Mouse (Mus musculus) megakaryocyte, embryonic 14.5 days (primary cell): Measurements from ENCODE around the gene Vkorc1l1. TPM values are rescaled to one million over a fixed set of nuclear protein-coding genes. Genes with fewer than 3 reads are reported as not detected.
A peak's percentile ranks its signal among the peaks of the same experiment; 100 is the strongest.

Source experiments
- H3K27me3 ChIP-seq: replicated peaks from 2 replicates; pipeline ENCODE3; 2012; ENCODE audit warnings: inconsistent platforms
- H3K36me3 ChIP-seq: replicated peaks from 2 replicates; pipeline ENCODE3; 2012; ENCODE audit warnings: low read length, inconsistent platforms, mixed read lengths
- H3K4me1 ChIP-seq: 2 replicates; pipeline ENCODE4 v1.6.1; 2012; ENCODE audit warnings: inconsistent platforms
- H3K4me3 ChIP-seq: replicated peaks from 2 replicates; pipeline ENCODE3; 2012; ENCODE audit warnings: moderate library complexity, mild to moderate bottlenecking, inconsistent platforms
- H3K9me3 ChIP-seq: 2 replicates; pipeline ENCODE4 v1.6.1; 2012; ENCODE audit warnings: inconsistent platforms
- FLI1 ChIP-seq: IDR thresholded peaks from 2 replicates; pipeline ENCODE4 v1.6.1; 2012; ENCODE audit warnings: low read length, inconsistent platforms, mixed read lengths
- GATA1 ChIP-seq: IDR thresholded peaks from 3 replicates; pipeline ENCODE4 v1.6.1; 2012; ENCODE audit warnings: mixed read lengths, low read length, inconsistent platforms, borderline replicate concordance
- polyA plus RNA-seq: library from polyadenylated mRNA; stranded (reverse); fragments of >175 nt; gene quantifications from 2 replicates; pipeline ENCODE4 v1.2.3, GENCODE M21; 2012; ENCODE audit warnings: low replicate concordance; ENCODE audit not compliant: insufficient read depth

Vkorc1l1 gene
- polyA plus RNA-seq, 1 experiment = 3.5 TPM

DNA sequence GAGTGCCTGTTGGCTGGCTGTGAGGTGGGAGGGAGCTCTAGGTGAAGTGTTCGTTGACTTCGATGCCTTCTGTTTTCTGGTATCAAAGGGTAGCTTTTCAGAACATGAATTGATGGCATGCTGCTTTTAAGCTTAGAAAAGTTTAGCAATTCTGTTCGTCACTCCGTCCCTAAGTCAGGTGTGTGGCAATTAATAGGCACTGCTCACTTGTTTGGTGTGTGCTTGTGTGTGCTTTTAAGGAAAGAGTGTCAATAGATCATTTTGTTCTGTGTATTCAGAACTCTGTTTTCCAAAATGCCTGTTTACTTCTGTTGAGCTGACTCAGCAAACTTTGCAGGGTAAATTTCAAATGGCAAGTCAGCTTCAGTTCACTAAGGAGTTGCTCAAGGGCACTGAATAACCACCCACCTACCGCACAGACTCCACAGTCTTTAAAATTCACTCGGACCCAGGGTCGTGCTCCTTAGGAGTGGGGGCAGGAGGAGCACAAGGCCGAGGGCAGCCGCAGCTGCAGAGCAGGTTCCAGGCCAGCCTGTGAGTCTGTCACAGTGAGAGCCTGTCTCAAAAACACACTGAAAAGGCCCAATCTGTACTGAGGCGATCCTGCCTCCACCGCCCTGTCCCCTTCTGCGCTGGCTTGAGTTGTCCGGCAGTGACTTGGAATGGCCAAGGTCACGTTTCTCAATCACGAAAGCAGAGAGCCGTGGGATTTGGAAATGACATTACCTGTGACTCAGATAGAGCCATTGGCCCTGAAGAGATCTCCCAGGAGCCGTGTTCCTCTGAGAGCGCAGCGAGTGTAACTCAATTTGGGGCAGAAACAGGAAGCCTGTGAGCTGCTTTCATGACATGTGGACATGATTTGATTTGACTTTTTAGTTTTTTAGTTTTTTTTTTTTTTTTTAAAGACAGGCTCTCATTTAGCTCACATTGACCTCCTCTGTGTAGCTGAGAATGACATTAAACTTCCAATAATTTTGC, 89.9 kb downstream of the Vkorc1l1 start:
- Histone ChIP-seq H3K4me3 (peak overlapping the region; percentile 33), H3K36me3 (peaks cover 32% of the 10 kb centered on the region), H3K4me1 (peaks cover 55% of the 10 kb centered on the region), H3K27me3 (no peaks in the 10 kb centered on the region), H3K9me3 (no peaks in the 10 kb centered on the region)
- TF ChIP-seq FLI1 = no peak
- no peak for TF ChIP-seq GATA1

DNA sequence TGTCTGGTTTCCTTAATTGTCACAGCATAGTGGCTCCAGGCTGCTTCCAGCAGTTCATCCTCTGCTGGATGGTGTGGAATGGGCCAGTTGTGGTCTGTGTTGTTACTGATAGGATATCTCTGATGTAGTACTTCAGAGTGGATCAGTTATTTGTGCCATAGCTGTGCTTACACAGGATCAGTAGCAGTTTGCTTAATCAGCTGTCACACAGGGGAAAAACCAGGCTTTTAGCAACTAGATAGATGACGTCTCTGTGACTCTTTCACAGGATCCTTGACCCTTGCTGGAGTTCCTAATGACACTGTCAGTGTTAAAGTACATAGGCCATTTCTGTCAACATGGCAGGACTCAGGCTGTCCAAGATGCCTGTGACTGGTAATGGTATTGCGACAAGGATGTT, 92.1 kb downstream of the Vkorc1l1 start:
- Histone ChIP-seq H3K36me3 (peaks cover 48% of the 10 kb centered on the region), H3K4me1 (peaks cover 49% of the 10 kb centered on the region), H3K9me3 (no peaks in the 10 kb centered on the region), H3K4me3 (no peak overlapping the region), H3K27me3 (no peaks in the 10 kb centered on the region)
- TF ChIP-seq FLI1 (no peak), GATA1 (no peak)

Other genes with a start within 250 kb of the Vkorc1l1 start
- not detected in 2 replicates for gene Sept14, start 233.5 kb upstream of the Vkorc1l1 start, polyA plus RNA-seq
- gene Mrps17, start 226.5 kb upstream of the Vkorc1l1 start, polyA plus RNA-seq = 21.1 TPM in 1 of 2 replicates, not detected in the other
- 4.0 and 15.2 TPM in 2 replicates for gene Nipsnap2, start 216.9 kb upstream of the Vkorc1l1 start, polyA plus RNA-seq
- gene Psph, start 154.5 kb upstream of the Vkorc1l1 start, polyA plus RNA-seq = 22.7 and 35.1 TPM in 2 replicates
- gene Sumf2, start 95.0 kb upstream of the Vkorc1l1 start, polyA plus RNA-seq = 17.8 and 32.9 TPM in 2 replicates
- 915 and 1,909 TPM in 2 replicates for gene Chchd2, start 54.5 kb upstream of the Vkorc1l1 start, polyA plus RNA-seq
- 2.8 TPM in 1 of 2 replicates, not detected in the other for gene Zbed5, start 46.2 kb upstream of the Vkorc1l1 start, polyA plus RNA-seq
- gene Phkg1, start 43.4 kb upstream of the Vkorc1l1 start, polyA plus RNA-seq = 0.19 TPM in 1 of 2 replicates, not detected in the other
- 2.4 TPM in 1 of 2 replicates, not detected in the other for gene Nupr1l, start 33.4 kb upstream of the Vkorc1l1 start, polyA plus RNA-seq
- 8.4 and 20.3 TPM in 2 replicates for gene Gusb, start 61.1 kb downstream of the Vkorc1l1 start, polyA plus RNA-seq
- gene Asl, start 87.3 kb downstream of the Vkorc1l1 start, polyA plus RNA-seq = 16.1 and 48.0 TPM in 2 replicates
- gene Crcp, start 87.3 kb downstream of the Vkorc1l1 start, polyA plus RNA-seq = 11.4 TPM in 1 of 2 replicates, not detected in the other
- 1.1 and 6.0 TPM in 2 replicates for gene Tpst1, start 131.4 kb downstream of the Vkorc1l1 start, polyA plus RNA-seq
- 4.7 and 5.5 TPM in 2 replicates for gene Kctd7, start 202.9 kb downstream of the Vkorc1l1 start, polyA plus RNA-seq
- 4.3 and 36.2 TPM in 2 replicates for gene Rabgef1, start 229.8 kb downstream of the Vkorc1l1 start, polyA plus RNA-seq